Mouse (Mus musculus) MEL (cell line): ENCODE results near the gene Cul4b. TPM values are rescaled to one million over a fixed set of nuclear protein-coding genes. Genes with fewer than 3 reads are reported as not detected.
A peak's percentile ranks its signal among the peaks of the same experiment; 100 is the strongest.

Experiments used
- DNase-seq: peaks from one replicate; pipeline ENCODE4 v3.0.0; 2011; ENCODE audit warnings: low read depth, low spot score
- H3K27ac ChIP-seq: 2 replicates; pipeline ENCODE4 v1.5.1; 2012; ENCODE audit warnings: low read depth, mild to moderate bottlenecking, control low read depth, low read length, moderate library complexity; ENCODE audit not compliant: control insufficient read depth
- H3K27me3 ChIP-seq, 2 experiments: fragments of 150-350 bp in 1 of 2; sonication (generic) in 1 of 2; 2 replicates each; pipeline ENCODE4 v1.6.1; 2012; ENCODE audit warnings: low read length in 2 of 2, mild to moderate bottlenecking in 2 of 2, improper control_type of control experiment in 1 of 2, moderate library complexity in 1 of 2; ENCODE audit not compliant: insufficient read depth in 2 of 2, control insufficient read depth in 1 of 2
- H3K36me3 ChIP-seq, 2 experiments: 2 replicates each; pipeline ENCODE4 v1.6.1; 2012 to 2014; ENCODE audit warnings: low read length in 2 of 2, improper control_type of control experiment in 1 of 2, inconsistent platforms in 1 of 2, mild to moderate bottlenecking in 1 of 2; ENCODE audit not compliant: insufficient read depth in 2 of 2, control insufficient read depth in 1 of 2
- H3K4me1 ChIP-seq, 2 experiments: fragments of 150-350 bp in 1 of 2; sonication (generic) in 1 of 2; 2 replicates each; pipeline ENCODE4 v1.6.1; 2012; ENCODE audit warnings: low read length in 2 of 2, improper control_type of control experiment in 1 of 2, mild to moderate bottlenecking in 1 of 2; ENCODE audit not compliant: insufficient read depth in 2 of 2, control insufficient read depth in 1 of 2
- H3K4me3 ChIP-seq, 2 experiments: fragments of 150-350 bp in 1 of 2; sonication (generic) in 1 of 2; 2 replicates each; pipeline ENCODE4 v1.5.1; 2012; ENCODE audit warnings: low read depth in 2 of 2, low read length in 2 of 2, mild to moderate bottlenecking in 2 of 2, moderate library complexity in 2 of 2, control low read depth in 1 of 2, improper control_type of control experiment in 1 of 2; ENCODE audit not compliant: control insufficient read depth in 1 of 2, insufficient read depth in 1 of 2
- H3K79me2 ChIP-seq: 2 replicates; pipeline ENCODE4 v1.6.1; 2012; ENCODE audit warnings: mild to moderate bottlenecking, low read length, moderate library complexity; ENCODE audit not compliant: control insufficient read depth, poor library complexity, insufficient read depth
- H3K9ac ChIP-seq: 2 replicates; pipeline ENCODE4 v1.6.1; 2012; ENCODE audit warnings: low read depth, mild to moderate bottlenecking, control low read depth, low read length, moderate library complexity; ENCODE audit not compliant: control insufficient read depth, poor library complexity, severe bottlenecking
- H3K9me3 ChIP-seq: fragments of 150-350 bp; sonication (generic); replicated peaks from 2 replicates; pipeline ENCODE4 v1.6.1; 2012; ENCODE audit warnings: mild to moderate bottlenecking, low read length, improper control_type of control experiment, moderate library complexity; ENCODE audit not compliant: insufficient read depth
- CHD1 ChIP-seq: IDR thresholded peaks from 2 replicates; pipeline ENCODE4 v1.6.1; 2012; ENCODE audit warnings: low read depth, mild to moderate bottlenecking, inconsistent platforms, low read length, improper control_type of control experiment
- CHD2 ChIP-seq: IDR thresholded peaks from 2 replicates; pipeline ENCODE4 v1.6.1; 2011; ENCODE audit warnings: low read length, improper control_type of control experiment
- CTCF ChIP-seq, 3 experiments: IDR thresholded peaks in 2 of 3; conservative IDR thresholded peaks in 1 of 3; 2 replicates each; pipeline ENCODE4 v1.5.1; 2011 to 2012; ENCODE audit warnings: low read length in 3 of 3, low read depth in 2 of 3, mild to moderate bottlenecking in 2 of 3, improper control_type of control experiment in 1 of 3, inconsistent platforms in 1 of 3, mixed read lengths in 1 of 3, moderate library complexity in 1 of 3; ENCODE audit not compliant: control insufficient read depth in 1 of 3, insufficient read depth in 1 of 3, poor library complexity in 1 of 3, severe bottlenecking in 1 of 3
- EP300 ChIP-seq, 2 experiments: IDR thresholded peaks; 2 replicates each; pipeline ENCODE4 v1.6.1; 2011; ENCODE audit warnings: improper control_type of control experiment in 2 of 2, low read length in 2 of 2, low read depth in 1 of 2, mild to moderate bottlenecking in 1 of 2
- ETS1 ChIP-seq: IDR thresholded peaks from 2 replicates; pipeline ENCODE4 v1.6.1; 2012; ENCODE audit warnings: low read depth, mild to moderate bottlenecking, inconsistent platforms, low read length, improper control_type of control experiment, moderate library complexity
- GABPA ChIP-seq: IDR thresholded peaks from 2 replicates; pipeline ENCODE4 v1.6.1; 2012; ENCODE audit warnings: low read depth, mild to moderate bottlenecking, inconsistent platforms, low read length, improper control_type of control experiment, moderate library complexity
- GATA1 ChIP-seq: IDR thresholded peaks from 2 replicates; pipeline ENCODE4 v1.6.1; 2011; ENCODE audit warnings: low read depth, low read length, improper control_type of control experiment
- HCFC1 ChIP-seq: IDR thresholded peaks from 2 replicates; pipeline ENCODE4 v1.6.1; 2012; ENCODE audit warnings: low read depth, mild to moderate bottlenecking, inconsistent platforms, low read length, improper control_type of control experiment, moderate library complexity
- JUND ChIP-seq: IDR thresholded peaks from 2 replicates; pipeline ENCODE4 v1.6.1; 2011; ENCODE audit warnings: low read depth, mild to moderate bottlenecking, improper control_type of control experiment, low read length
- MAX ChIP-seq: IDR thresholded peaks from 2 replicates; pipeline ENCODE4 v1.6.1; 2011; ENCODE audit warnings: low read length, improper control_type of control experiment
- MAZ ChIP-seq: IDR thresholded peaks from 2 replicates; pipeline ENCODE4 v1.6.1; 2012; ENCODE audit warnings: low read depth, mild to moderate bottlenecking, inconsistent platforms, low read length, improper control_type of control experiment
- MXI1 ChIP-seq: IDR thresholded peaks from 2 replicates; pipeline ENCODE4 v1.6.1; 2011; ENCODE audit warnings: mild to moderate bottlenecking, low read depth, low read length, improper control_type of control experiment
- MYB ChIP-seq: IDR thresholded peaks from 2 replicates; pipeline ENCODE4 v1.6.1; 2011; ENCODE audit warnings: mild to moderate bottlenecking, low read depth, low read length, improper control_type of control experiment
- MYC ChIP-seq: IDR thresholded peaks from 2 replicates; pipeline ENCODE4 v1.6.1; 2011; ENCODE audit warnings: low read depth, mild to moderate bottlenecking, low read length, improper control_type of control experiment, moderate library complexity
- NRF1 ChIP-seq: IDR thresholded peaks from 2 replicates; pipeline ENCODE4 v1.6.1; 2014; ENCODE audit warnings: low read depth, mild to moderate bottlenecking, inconsistent platforms, low read length, improper control_type of control experiment, moderate library complexity; ENCODE audit not compliant: poor library complexity, insufficient read depth, severe bottlenecking
- POLR2A ChIP-seq, 2 experiments: IDR thresholded peaks; 2 replicates each; pipeline ENCODE4 v1.6.1; 2011 to 2012; ENCODE audit warnings: low read length in 2 of 2, mild to moderate bottlenecking in 2 of 2, control low read depth in 1 of 2, improper control_type of control experiment in 1 of 2, low read depth in 1 of 2, moderate library complexity in 1 of 2; ENCODE audit not compliant: control insufficient read depth in 1 of 2, insufficient read depth in 1 of 2, poor library complexity in 1 of 2
- POLR2AphosphoS2 ChIP-seq: IDR thresholded peaks from 2 replicates; pipeline ENCODE4 v1.6.1; 2011; ENCODE audit warnings: low read length, improper control_type of control experiment
- POLR2AphosphoS5 ChIP-seq: IDR thresholded peaks from 2 replicates; pipeline ENCODE4 v1.6.1; 2012; ENCODE audit warnings: low read depth, borderline replicate concordance, mild to moderate bottlenecking, inconsistent platforms, low read length, moderate library complexity, mixed read lengths
- RAD21 ChIP-seq: IDR thresholded peaks from 2 replicates; pipeline ENCODE4 v1.6.1; 2011; ENCODE audit warnings: mild to moderate bottlenecking, low read depth, low read length, improper control_type of control experiment
- SIN3A ChIP-seq: IDR thresholded peaks from 2 replicates; pipeline ENCODE4 v1.6.1; 2012; ENCODE audit warnings: low read length, improper control_type of control experiment, inconsistent platforms
- SMC3 ChIP-seq: IDR thresholded peaks from 2 replicates; pipeline ENCODE4 v1.6.1; 2011; ENCODE audit warnings: low read depth, low read length, improper control_type of control experiment
- TCF12 ChIP-seq: IDR thresholded peaks from 2 replicates; pipeline ENCODE4 v1.6.1; 2014; ENCODE audit warnings: low read depth, mild to moderate bottlenecking, inconsistent platforms, low read length, improper control_type of control experiment, moderate library complexity
- UBTF ChIP-seq: IDR thresholded peaks from 2 replicates; pipeline ENCODE4 v1.6.1; 2012; ENCODE audit warnings: low read depth, mild to moderate bottlenecking, inconsistent platforms, low read length, improper control_type of control experiment, moderate library complexity, borderline replicate concordance; ENCODE audit not compliant: insufficient read depth
- USF2 ChIP-seq, 2 experiments: IDR thresholded peaks; 2 replicates each; pipeline ENCODE4 v1.6.1; 2011 to 2012; ENCODE audit warnings: improper control_type of control experiment in 2 of 2, low read length in 2 of 2, borderline replicate concordance in 1 of 2, inconsistent platforms in 1 of 2, low read depth in 1 of 2, mild to moderate bottlenecking in 1 of 2; ENCODE audit not compliant: insufficient read depth in 1 of 2
- ZC3H11A ChIP-seq: IDR thresholded peaks from 2 replicates; pipeline ENCODE4 v1.6.1; 2012; ENCODE audit warnings: low read depth, mild to moderate bottlenecking, inconsistent platforms, low read length, improper control_type of control experiment
- ZKSCAN1 ChIP-seq: IDR thresholded peaks from 2 replicates; pipeline ENCODE4 v1.6.1; 2012; ENCODE audit warnings: low read depth, mild to moderate bottlenecking, inconsistent platforms, low read length, improper control_type of control experiment, moderate library complexity
- ZMIZ1 ChIP-seq: IDR thresholded peaks from 2 replicates; pipeline ENCODE4 v1.6.1; 2012; ENCODE audit warnings: low read depth, mild to moderate bottlenecking, inconsistent platforms, low read length, improper control_type of control experiment, moderate library complexity
- ZNF384 ChIP-seq: IDR thresholded peaks from 2 replicates; pipeline ENCODE4 v1.6.1; 2012; ENCODE audit warnings: low read depth, mild to moderate bottlenecking, inconsistent platforms, low read length, improper control_type of control experiment
- polyA plus RNA-seq, 2 experiments: library from polyadenylated mRNA; stranded (reverse) in 1 of 2; unstranded in 1 of 2; fragments of >175 nt in 1 of 2; fragments of >200 nt in 1 of 2; gene quantifications; 2 replicates each; pipeline versions ENCODE4 v1.2.1 to v1.2.4; 2012; ENCODE audit warnings: low replicate concordance in 2 of 2, low read depth in 1 of 2; ENCODE audit not compliant: insufficient read length in 2 of 2, insufficient read depth in 1 of 2, missing spikeins in 1 of 2
- total RNA-seq: library from RNA; depleted of rRNA; stranded (reverse); fragments of 300-350 nt; gene quantifications from 2 replicates; pipeline ENCODE4 v1.2.3, GENCODE M21; 2012

The Cul4b gene
- total and polyA plus RNA-seq, 3 experiments: 19.0 to 28.2 TPM; not detected in 1

DNA sequence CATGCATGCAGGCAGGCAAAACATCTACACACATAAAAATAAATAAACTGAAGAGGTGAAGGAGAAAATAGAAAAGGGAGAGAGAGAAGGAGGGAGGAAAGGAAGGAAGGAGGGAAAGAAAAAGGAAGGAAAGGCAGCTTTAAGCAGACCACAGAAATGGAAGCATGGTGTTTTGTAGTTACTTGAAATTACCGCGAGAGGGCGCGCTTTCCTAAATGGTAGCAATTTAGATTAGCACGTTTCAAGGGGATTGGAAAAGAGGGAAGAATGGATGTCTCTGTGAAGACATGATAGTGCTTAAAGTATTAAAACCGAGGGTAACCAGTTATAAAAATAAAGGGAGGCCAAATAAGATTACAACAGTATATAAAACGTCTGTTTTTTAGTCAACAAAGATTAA is 61.4 kb downstream of the Cul4b start:
- TF ChIP-seq CTCF (IDR thresholded peaks at IDR 0.05 in 2 of 3, conservative IDR thresholded peaks at IDR 0.05 in 1 of 3; ENCODE audit: control insufficient read depth in 1 of 3, insufficient read depth in 1 of 3, low read depth in 2 of 3, low read length in 3 of 3, poor library complexity in 1 of 3, severe bottlenecking in 1 of 3) (peak; percentile 34 to 87 (median 48)), JUND (no peak), SMC3 (peak; percentile 94), MYC (0 out of 2 replicates have a peak, but pooled peaks have one; percentile 21), ZC3H11A (peak; percentile 91), MYB (no peak), ZKSCAN1 (no peak), CHD2 (no peak), TCF12 (no peak), MAX (no peak), EP300 (IDR thresholded peaks at IDR 0.05; ENCODE audit: low read depth in 1 of 2, low read length in 2 of 2) (no peak), GATA1 (no peak), ETS1 (no peak), ZNF384 (no peak), RAD21 (peak; percentile 85), ZMIZ1 (no peak), CHD1 (no peak), POLR2AphosphoS5 (no peak), GABPA (no peak), SIN3A (no peak)
- no peaks in the 10 kb centered on the region for H3K27me3 ChIP-seq

DNA sequence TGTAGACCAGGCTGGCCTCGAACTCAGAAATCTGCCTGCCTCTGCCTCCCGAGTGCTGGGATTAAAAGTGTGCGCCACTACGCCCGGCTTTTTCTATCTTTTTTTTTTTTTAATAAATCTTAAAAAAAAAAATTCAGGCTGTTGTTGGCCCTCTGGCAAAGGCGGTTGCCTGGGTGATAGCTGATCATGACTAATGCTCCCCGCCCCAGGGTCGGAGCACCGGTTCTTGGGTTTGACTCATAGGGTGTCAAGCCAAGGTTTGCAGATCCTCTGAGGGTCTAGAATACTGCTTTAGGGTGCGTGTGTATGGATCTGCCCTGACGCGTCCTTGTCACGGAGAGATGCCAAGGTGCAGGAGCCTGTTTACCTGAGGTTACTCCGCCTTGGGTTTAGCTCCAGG is 71.2 kb downstream of the Cul4b start:
- H3K9me3 ChIP-seq: no peaks in the 10 kb centered on the region

More for the DNA sequence above, 61.4 kb downstream of the Cul4b start:
- Histone ChIP-seq H3K4me1 (no peaks in the 10 kb centered on the region), H3K9ac (no peak overlapping the region), H3K9me3 (no peaks in the 10 kb centered on the region), H3K36me3 (no peaks in the 10 kb centered on the region), H3K4me3 (no peak overlapping the region), H3K79me2 (no peaks in the 10 kb centered on the region), H3K27ac (no peak overlapping the region)
- DNase-seq: peak; percentile 74

More for the DNA sequence above, 71.2 kb downstream of the Cul4b start:
- TF ChIP-seq POLR2AphosphoS2: no peak
- TF ChIP-seq MYC: no peak
- TF ChIP-seq HCFC1: no peak
- no peak for TF ChIP-seq ETS1
- TF ChIP-seq UBTF: no peak
- TF ChIP-seq SMC3: no peak
- no peak for TF ChIP-seq POLR2AphosphoS5
- no peak for TF ChIP-seq POLR2A (IDR thresholded peaks at IDR 0.05; ENCODE audit: control insufficient read depth in 1 of 2, insufficient read depth in 1 of 2, low read depth in 1 of 2, low read length in 2 of 2, poor library complexity in 1 of 2)
- TF ChIP-seq RAD21: no peak
- no peak for TF ChIP-seq ZNF384
- no peak for TF ChIP-seq MAX
- no peak for TF ChIP-seq USF2 (IDR thresholded peaks at IDR 0.05; ENCODE audit: borderline replicate concordance in 1 of 2, insufficient read depth in 1 of 2, low read depth in 1 of 2, low read length in 2 of 2)
- TF ChIP-seq MAZ: no peak
- no peak for TF ChIP-seq ZC3H11A
- TF ChIP-seq ZMIZ1: no peak
- no peak for TF ChIP-seq GABPA
- TF ChIP-seq NRF1: no peak
- no peak for TF ChIP-seq MXI1
- DNase-seq: no peak
- Histone ChIP-seq H3K4me3 (no peak overlapping the region), H3K4me1 (no peaks in the 10 kb centered on the region), H3K36me3 (no peaks in the 10 kb centered on the region), H3K79me2 (no peaks in the 10 kb centered on the region), H3K9ac (no peak overlapping the region), H3K27me3 (no peaks in the 10 kb centered on the region), H3K27ac (no peak overlapping the region)
